Mouse (Mus musculus) heart, postnatal 25 days (tissue): ENCODE data around the gene Gm20662. TPM values are rescaled to one million over a fixed set of nuclear protein-coding genes. Genes with fewer than 3 reads are reported as not detected.

Experiments used
- DNase-seq: peaks from one replicate; pipeline ENCODE4 v3.0.0; 2022; ENCODE audit warnings: low spot score
- intact Hi-C: fragments of 180-260 bp; cut with DNase I; formaldehyde crosslinking; loops from one replicate; pipeline ENCODE4 v1.15.1; 2025
- microRNA-seq: library from miRNA; unstranded; fragments of <30 nt; microRNA quantifications from one replicate; pipeline ENCODE4 v1.2.0, GENCODE M21; 2022
- total RNA-seq, 2 experiments: library from RNA; stranded (reverse); gene quantifications; 2 replicates each; pipeline ENCODE4 v1.2.3; 2021

The Gm20662 gene
- total RNA-seq, 2 experiments from 2014 or later: 1.1 to 1.4 TPM

GRCm38 (mm10) chr9:108069007-108069406 lies 72.9 kb downstream of the Gm20662 start:
- DNase-seq: no peak
- intact Hi-C loops: no loop called here

- intact Hi-C loops: no loop called here
- no peak for DNase-seq
Observed at GRCm38 (mm10) chr9:108069529-108069928, 73.4 kb downstream of the Gm20662 start.

- intact Hi-C loops: no loop called here
- no peak for DNase-seq
Observed at GRCm38 (mm10) chr9:108071801-108072200, 75.7 kb downstream of the Gm20662 start.

GRCm38 (mm10) chr9:108072481-108072924 lies 76.4 kb downstream of the Gm20662 start:
- intact Hi-C loops: no loop called here
- DNase-seq: no peak

GRCm38 (mm10) chr9:108073141-108073930 lies 77.2 kb downstream of the Gm20662 start:
- DNase-seq: no peak
- intact Hi-C loops: no loop called here

GRCm38 (mm10) chr9:108080168-108080567 lies 84.0 kb downstream of the Gm20662 start, which contains the start of gene Mst1:
Gene Mst1, plus strand, starts transcription at chr9:108080436.
- intact Hi-C loops: no loop called here
- DNase-seq: no peak

GRCm38 (mm10) chr9:108082549-108082948 lies 86.4 kb downstream of the Gm20662 start:
- intact Hi-C loops: no loop called here
- no peak for DNase-seq

GRCm38 (mm10) chr9:108082988-108083431 lies 86.9 kb downstream of the Gm20662 start, which contains the start of gene Rnf123:
Gene Rnf123, minus strand, starts transcription at chr9:108083346.
- DNase-seq: no peak
- intact Hi-C loops: no loop called here

GRCm38 (mm10) chr9:108083561-108083960 lies 87.4 kb downstream of the Gm20662 start:
- DNase-seq: no peak
- intact Hi-C loops: no loop called here

GRCm38 (mm10) chr9:108085261-108085660 lies 89.1 kb downstream of the Gm20662 start:
- DNase-seq: no peak
- intact Hi-C loops: no loop called here

GRCm38 (mm10) chr9:108090611-108091120 lies 94.5 kb downstream of the Gm20662 start:
- intact Hi-C loops: no loop called here
- DNase-seq: no peak

- intact Hi-C loops: no loop called here
- no peak for DNase-seq
Observed at GRCm38 (mm10) chr9:108093586-108093985, 97.4 kb downstream of the Gm20662 start.

GRCm38 (mm10) chr9:108094184-108094941 lies 98.2 kb downstream of the Gm20662 start, which contains the start of gene Apeh:
Gene Apeh, minus strand, starts transcription at chr9:108094606.
- peak; percentile 91 for DNase-seq
- intact Hi-C loops: loop anchor here (2.0 kb wide), 1 partner anchor 106 kb away; no protein-coding TSS in a partner anchor

Small RNA genes lying within 50 kb of the gene (microRNA-seq; reads per million reads assigned to microRNA genes)
- not detected for gene Mir7088

Other genes with a start within 250 kb of the Gm20662 start
- gene Rbm5, start 225.4 kb upstream of the Gm20662 start, total RNA-seq: 10 to 100 TPM; 48.0 to 62.7 TPM
- gene Rbm6, start 123.1 kb upstream of the Gm20662 start, total RNA-seq: 10 to 100 TPM; 29.9 to 30.3 TPM
- 10 to 100 TPM; 10.8 to 11.2 TPM for gene Mon1a, start 108.2 kb upstream of the Gm20662 start, total RNA-seq
- 1 to 10 TPM; 2.4 to 3.4 TPM for gene Mst1r, start 89.5 kb upstream of the Gm20662 start, total RNA-seq
- not detected for gene Actl11, start 67.9 kb upstream of the Gm20662 start, total RNA-seq
- not detected for gene Camkv, start 60.7 kb upstream of the Gm20662 start, total RNA-seq
- gene Traip, start 46.2 kb upstream of the Gm20662 start, total RNA-seq: under 1 TPM; 0.59 to 0.73 TPM
- gene Uba7, start 20.8 kb upstream of the Gm20662 start, total RNA-seq: 10 to 100 TPM; 12.0 to 14.9 TPM
- gene Gm20661, start 13.3 kb upstream of the Gm20662 start, total RNA-seq: under 1 TPM in 1 of 2 experiments, not detected in 1; 0.60 TPM
- 10 to 100 TPM in 1 of 2 experiments, 1 to 10 TPM in 1; 9.9 to 11.1 TPM for gene Inka1, start 10.5 kb upstream of the Gm20662 start, total RNA-seq
- 1 to 10 TPM in 1 of 2 experiments, under 1 TPM in 1; 0.87 to 1.0 TPM for gene Cdhr4, start 3.9 kb upstream of the Gm20662 start, total RNA-seq
- gene Ip6k1, start 6.2 kb downstream of the Gm20662 start, total RNA-seq: 10 to 100 TPM; 44.8 TPM
- 10 to 100 TPM in 1 of 2 experiments, 1 to 10 TPM in 1; 9.4 to 10.7 TPM for gene Gmppb, start 52.9 kb downstream of the Gm20662 start, total RNA-seq
- 1 to 10 TPM; 1.8 TPM for gene Amigo3, start 56.8 kb downstream of the Gm20662 start, total RNA-seq
- gene Mst1, start 84.1 kb downstream of the Gm20662 start, total RNA-seq: not detected
- gene Rnf123, start 87.0 kb downstream of the Gm20662 start, total RNA-seq: 100 to 1,000 TPM in 1 of 2 experiments, 10 to 100 TPM in 1; 90.1 to 112 TPM
- gene Apeh, start 98.3 kb downstream of the Gm20662 start, total RNA-seq: 10 to 100 TPM; 43.1 to 45.4 TPM
- under 1 TPM; 0.03 TPM for gene Bsn, start 194.0 kb downstream of the Gm20662 start, total RNA-seq